Mouse (Mus musculus) lung, embryonic 15.5 days (tissue): ENCODE measurements around the gene Ckmt2. TPM values are rescaled to one million over a fixed set of nuclear protein-coding genes. Genes with fewer than 3 reads are reported as not detected.

Experiments
- ATAC-seq: fragments of 200-750 bp; cut with Nextera tagmentation; 2 replicates; pipeline ENCODE4 v1.8.0; 2017; ENCODE audit warnings: moderate number of reproducible peaks, borderline replicate concordance; ENCODE audit not compliant: low FRiP score, low TSS enrichment; ENCODE audit errors: extremely low read depth
- H3K27ac ChIP-seq: fragments of 300-500 bp; sonication (generic); 2 replicates; pipeline ENCODE4 v1.5.1; 2015; ENCODE audit warnings: moderate library complexity, mild to moderate bottlenecking, inconsistent platforms
- H3K27me3 ChIP-seq: fragments of 300-500 bp; sonication (generic); 2 replicates; pipeline ENCODE4 v1.6.1; 2015; ENCODE audit warnings: inconsistent platforms
- H3K36me3 ChIP-seq: fragments of 300-500 bp; sonication (generic); 2 replicates; pipeline ENCODE4 v1.6.1; 2015; ENCODE audit warnings: inconsistent platforms
- H3K4me1 ChIP-seq: fragments of 300-500 bp; sonication (generic); 2 replicates; pipeline ENCODE4 v1.6.1; 2015; ENCODE audit warnings: inconsistent platforms
- H3K4me2 ChIP-seq: fragments of 300-500 bp; sonication (generic); 2 replicates; pipeline ENCODE4 v1.6.1; 2015; ENCODE audit warnings: inconsistent platforms, mild to moderate bottlenecking, moderate library complexity
- H3K4me3 ChIP-seq: fragments of 300-500 bp; sonication (generic); 2 replicates; pipeline ENCODE4 v1.5.1; 2015; ENCODE audit warnings: mild to moderate bottlenecking, inconsistent platforms
- H3K9ac ChIP-seq: fragments of 300-500 bp; sonication (generic); 2 replicates; pipeline ENCODE4 v1.6.1; 2015; ENCODE audit warnings: inconsistent platforms
- H3K9me3 ChIP-seq: fragments of 300-500 bp; sonication (generic); 2 replicates; pipeline ENCODE4 v1.6.1; 2016; ENCODE audit warnings: inconsistent platforms
- WGBS: fragments of 180-500 bp; shearing (Covaris S2); methylation state at CpG from one replicate; pipeline ENCODE4 v1.1.7; 2015; 5-methylcytosine and 5-hydroxymethylcytosine counted together
- polyA plus RNA-seq: library from polyadenylated mRNA; unstranded; fragments of >200 nt; fragmentation: Nextera tagmentation; extraction: Ambion mirVana; gene quantifications from 2 replicates; pipeline ENCODE4 v1.2.1, GENCODE M21; 2015

Ckmt2 gene
- polyA plus RNA-seq, 1 experiment from 2014 or later = 1.1 TPM

DNA sequence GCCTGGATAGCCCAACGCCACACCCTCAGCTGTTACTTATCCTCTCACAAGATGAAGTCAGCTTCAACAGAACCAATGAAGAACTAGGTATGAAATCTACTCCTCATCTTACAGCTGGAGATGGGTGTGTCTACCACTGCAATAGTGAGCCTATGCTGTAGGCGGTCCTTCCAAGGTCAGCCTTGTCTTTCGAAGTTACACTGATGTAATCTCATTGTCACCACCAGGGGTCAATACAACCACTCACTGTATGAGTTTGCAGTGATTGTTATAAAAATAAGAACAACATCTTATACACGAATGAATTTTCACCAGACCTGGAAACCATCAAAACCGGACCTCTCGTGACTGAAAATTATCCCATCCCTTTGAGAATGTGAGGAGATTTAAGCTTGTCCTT, 16.4 kb upstream of the Ckmt2 start:
- no peak overlapping the region for H3K4me3 ChIP-seq
- H3K27ac ChIP-seq = no peak overlapping the region
- no peak for ATAC-seq

GRCm38 (mm10) chr13:91890031-91890619, 13.4 kb upstream of the Ckmt2 start:
- H3K36me3 ChIP-seq = no peaks in the 10 kb centered on the region
- WGBS = 88% methylated on average over 6 of the region's 6 CpGs
- no peak overlapping the region for H3K4me2 ChIP-seq
- H3K9ac ChIP-seq = no peak overlapping the region
- H3K27me3 ChIP-seq = no peaks in the 10 kb centered on the region
- no peaks in the 10 kb centered on the region for H3K4me1 ChIP-seq
- no peak overlapping the region for H3K4me3 ChIP-seq
- ATAC-seq = no peak
- no peak overlapping the region for H3K27ac ChIP-seq
- H3K9me3 ChIP-seq = no peaks in the 10 kb centered on the region

More for the DNA sequence above, 16.4 kb upstream of the Ckmt2 start:
- Histone ChIP-seq H3K9me3 (no peaks in the 10 kb centered on the region), H3K27me3 (no peaks in the 10 kb centered on the region), H3K36me3 (no peaks in the 10 kb centered on the region), H3K9ac (no peak overlapping the region), H3K4me1 (no peaks in the 10 kb centered on the region), H3K4me2 (no peak overlapping the region)
- WGBS = 66% methylated on average over 6 of the region's 6 CpGs

- Histone ChIP-seq H3K4me2 (no peak overlapping the region), H3K36me3 (no peaks in the 10 kb centered on the region), H3K9me3 (no peaks in the 10 kb centered on the region), H3K4me3 (no peak overlapping the region), H3K27ac (no peak overlapping the region), H3K9ac (no peak overlapping the region), H3K4me1 (no peaks in the 10 kb centered on the region), H3K27me3 (no peaks in the 10 kb centered on the region)
- 68% methylated on average over 5 of the region's 5 CpGs for WGBS
- ATAC-seq = no peak
Measured at GRCm38 (mm10) chr13:91884714-91885386, 8.2 kb upstream of the Ckmt2 start.

DNA sequence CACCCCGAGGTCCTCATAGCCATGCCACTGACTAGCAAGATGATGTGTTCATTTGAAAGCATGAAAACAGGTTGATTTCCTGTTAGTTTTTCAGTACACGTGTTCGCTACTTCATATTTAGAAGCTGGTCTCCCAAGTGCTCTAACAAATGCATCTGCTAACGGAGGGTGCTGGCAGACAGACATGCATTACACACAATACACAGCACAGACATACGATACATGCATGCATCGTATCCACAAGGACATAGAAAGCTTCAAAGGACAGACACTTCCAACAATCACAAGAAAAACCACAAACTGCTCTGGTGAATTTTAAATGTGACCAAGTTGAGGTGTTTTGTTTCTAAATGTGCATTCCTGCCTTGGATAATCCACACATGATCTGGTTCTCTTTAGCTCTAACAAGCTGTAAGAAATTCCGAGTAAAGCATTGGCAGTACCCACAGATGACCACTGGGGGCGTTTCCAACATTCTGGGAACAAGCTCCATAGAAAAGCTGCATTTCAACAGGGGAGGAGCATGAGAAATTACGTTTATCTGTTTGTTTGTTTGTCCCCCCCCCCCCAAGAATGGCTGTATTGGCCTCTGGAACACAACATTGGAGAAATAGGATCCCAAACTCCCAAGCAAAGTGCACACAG, 5.3 kb upstream of the Ckmt2 start:
- 61% methylated on average over 9 of the region's 9 CpGs for WGBS
- Histone ChIP-seq H3K4me2 (no peak overlapping the region), H3K36me3 (no peaks in the 10 kb centered on the region), H3K4me1 (no peaks in the 10 kb centered on the region), H3K9ac (no peak overlapping the region), H3K9me3 (no peaks in the 10 kb centered on the region), H3K27ac (no peak overlapping the region), H3K4me3 (no peak overlapping the region), H3K27me3 (no peaks in the 10 kb centered on the region)
- ATAC-seq = no peak

DNA sequence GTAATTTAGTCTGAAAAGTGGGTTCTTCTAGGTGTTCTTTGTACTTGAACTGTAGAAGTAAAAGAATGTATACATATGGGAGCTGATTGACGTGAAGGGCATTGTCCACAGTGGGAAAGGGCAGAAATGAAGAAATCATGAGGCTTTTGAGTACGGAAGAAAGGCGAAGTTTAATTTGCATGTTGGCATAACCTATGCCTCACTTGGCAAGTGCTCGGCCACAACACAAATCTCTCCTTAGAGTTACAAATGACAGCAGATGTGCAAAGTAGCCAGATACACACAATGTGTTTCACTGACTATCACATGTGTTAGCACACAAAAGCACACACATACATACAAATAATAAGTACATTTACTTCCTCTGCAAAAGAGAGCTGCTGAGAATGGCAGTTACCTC, 3.6 kb upstream of the Ckmt2 start:
- no peak for ATAC-seq
- no peaks in the 10 kb centered on the region for H3K27me3 ChIP-seq
- WGBS = 86% methylated on average over 4 of the region's 4 CpGs
- no peaks in the 10 kb centered on the region for H3K4me1 ChIP-seq
- no peak overlapping the region for H3K9ac ChIP-seq
- H3K4me3 ChIP-seq = no peak overlapping the region
- no peaks in the 10 kb centered on the region for H3K36me3 ChIP-seq
- H3K4me2 ChIP-seq = no peak overlapping the region
- H3K27ac ChIP-seq = no peak overlapping the region
- H3K9me3 ChIP-seq = no peaks in the 10 kb centered on the region

DNA sequence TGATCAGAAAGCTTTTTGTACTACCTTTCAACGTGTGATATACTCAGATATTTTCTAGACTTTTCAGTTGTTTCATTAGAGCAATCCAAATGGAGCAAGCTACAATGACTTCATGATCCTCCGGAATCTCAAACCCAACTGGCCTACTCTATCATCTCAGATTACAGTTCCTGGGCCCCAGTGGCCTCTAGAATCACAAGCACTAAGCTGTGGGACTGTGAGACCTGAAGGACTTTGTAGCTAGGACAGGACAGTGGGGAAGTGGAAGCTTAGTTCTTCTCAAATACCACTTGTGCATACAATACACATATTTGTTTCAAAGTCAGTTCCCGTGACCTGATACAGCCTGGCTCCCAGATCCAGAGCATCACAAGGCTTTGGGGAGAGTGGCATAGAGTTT, 1.3 kb upstream of the Ckmt2 start:
- Histone ChIP-seq H3K4me3 (no peak overlapping the region), H3K9ac (no peak overlapping the region), H3K27me3 (no peaks in the 10 kb centered on the region), H3K36me3 (no peaks in the 10 kb centered on the region), H3K4me1 (no peaks in the 10 kb centered on the region), H3K27ac (no peak overlapping the region), H3K9me3 (no peaks in the 10 kb centered on the region), H3K4me2 (no peak overlapping the region)
- no peak for ATAC-seq
- WGBS = 69% methylated on average over 3 of the region's 3 CpGs

- no peak overlapping the region for H3K9ac ChIP-seq
- no peak overlapping the region for H3K27ac ChIP-seq
- no peaks in the 10 kb centered on the region for H3K4me1 ChIP-seq
- ATAC-seq = no peak
- 64% methylated on average over 10 of the region's 10 CpGs for WGBS
- H3K9me3 ChIP-seq = no peaks in the 10 kb centered on the region
- H3K36me3 ChIP-seq = no peaks in the 10 kb centered on the region
- H3K4me3 ChIP-seq = no peak overlapping the region
- H3K27me3 ChIP-seq = no peaks in the 10 kb centered on the region
- no peak overlapping the region for H3K4me2 ChIP-seq
Measured at GRCm38 (mm10) chr13:91877350-91877749, 665 bp upstream of the Ckmt2 start.

GRCm38 (mm10) chr13:91875581-91875980, 1.1 kb downstream of the Ckmt2 start:
- WGBS = 28% methylated on average over 2 of the region's 2 CpGs
- H3K4me3 ChIP-seq = no peak overlapping the region
- H3K36me3 ChIP-seq = no peaks in the 10 kb centered on the region
- no peaks in the 10 kb centered on the region for H3K4me1 ChIP-seq
- H3K27ac ChIP-seq = no peak overlapping the region
- no peak for ATAC-seq
- H3K27me3 ChIP-seq = no peaks in the 10 kb centered on the region
- H3K4me2 ChIP-seq = no peak overlapping the region
- no peaks in the 10 kb centered on the region for H3K9me3 ChIP-seq
- H3K9ac ChIP-seq = no peak overlapping the region

DNA sequence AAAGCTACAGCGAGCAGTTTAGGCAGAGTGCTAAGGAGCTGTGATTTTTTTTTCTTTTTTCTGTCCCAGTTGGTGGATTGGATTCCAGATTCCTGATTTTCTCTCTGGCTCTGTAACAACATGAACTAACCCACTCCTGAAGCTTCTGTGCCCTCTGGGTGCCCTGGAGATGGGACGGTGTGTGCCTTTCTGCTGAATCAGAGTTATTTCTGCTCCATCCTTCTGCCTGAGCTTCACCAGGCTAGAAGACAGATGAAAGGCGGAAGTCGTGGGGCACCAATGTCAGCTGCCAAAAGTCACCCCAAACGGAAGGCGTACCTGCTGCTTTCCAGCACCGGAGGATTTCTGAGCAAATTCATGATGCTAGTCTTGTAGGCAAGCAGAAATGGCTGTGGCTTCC, 2.1 kb downstream of the Ckmt2 start:
- ATAC-seq = no peak
- no peaks in the 10 kb centered on the region for H3K4me1 ChIP-seq
- 76% methylated on average over 7 of the region's 7 CpGs for WGBS
- H3K9ac ChIP-seq = no peak overlapping the region
- H3K9me3 ChIP-seq = no peaks in the 10 kb centered on the region
- no peak overlapping the region for H3K4me3 ChIP-seq
- H3K4me2 ChIP-seq = no peak overlapping the region
- no peaks in the 10 kb centered on the region for H3K27me3 ChIP-seq
- H3K36me3 ChIP-seq = no peaks in the 10 kb centered on the region
- H3K27ac ChIP-seq = no peak overlapping the region

GRCm38 (mm10) chr13:91873734-91874329, 2.9 kb downstream of the Ckmt2 start:
- 45% methylated on average over 7 of the region's 7 CpGs for WGBS
- no peaks in the 10 kb centered on the region for H3K9me3 ChIP-seq
- no peaks in the 10 kb centered on the region for H3K27me3 ChIP-seq
- H3K27ac ChIP-seq = no peak overlapping the region; the same call in 1 of the 2 replicates
- H3K9ac ChIP-seq = no peak overlapping the region
- no peaks in the 10 kb centered on the region for H3K4me1 ChIP-seq
- no peaks in the 10 kb centered on the region for H3K36me3 ChIP-seq
- no peak for ATAC-seq
- no peak overlapping the region for H3K4me3 ChIP-seq
- H3K4me2 ChIP-seq = no peak overlapping the region

DNA sequence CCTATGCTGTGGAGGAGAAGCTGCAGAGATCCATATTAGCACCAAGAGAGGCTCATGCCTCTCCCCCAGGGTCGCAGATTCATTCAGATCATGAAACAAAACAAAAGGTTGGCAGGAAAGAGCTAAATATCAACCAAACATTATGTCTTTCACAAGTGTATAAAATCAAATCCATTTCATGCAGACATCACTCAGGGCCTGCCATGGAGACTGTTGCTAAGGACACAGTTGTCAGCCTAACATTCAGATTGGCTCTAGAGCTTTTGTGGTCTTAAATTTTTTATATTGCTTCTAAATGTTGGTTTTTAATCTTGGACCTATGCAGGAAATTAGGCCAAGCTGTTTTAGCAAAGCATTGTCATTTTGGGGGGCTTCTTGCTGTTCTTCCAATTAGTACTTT, 8.1 kb downstream of the Ckmt2 start:
- no peak overlapping the region for H3K4me2 ChIP-seq
- no peaks in the 10 kb centered on the region for H3K9me3 ChIP-seq
- H3K4me3 ChIP-seq = no peak overlapping the region
- no peaks in the 10 kb centered on the region for H3K4me1 ChIP-seq
- H3K27ac ChIP-seq = no peak overlapping the region
- H3K27me3 ChIP-seq = no peaks in the 10 kb centered on the region
- no peak overlapping the region for H3K9ac ChIP-seq
- ATAC-seq = no peak
- no peaks in the 10 kb centered on the region for H3K36me3 ChIP-seq
- WGBS = 81% methylated on average over 1 of the region's 1 CpGs

DNA sequence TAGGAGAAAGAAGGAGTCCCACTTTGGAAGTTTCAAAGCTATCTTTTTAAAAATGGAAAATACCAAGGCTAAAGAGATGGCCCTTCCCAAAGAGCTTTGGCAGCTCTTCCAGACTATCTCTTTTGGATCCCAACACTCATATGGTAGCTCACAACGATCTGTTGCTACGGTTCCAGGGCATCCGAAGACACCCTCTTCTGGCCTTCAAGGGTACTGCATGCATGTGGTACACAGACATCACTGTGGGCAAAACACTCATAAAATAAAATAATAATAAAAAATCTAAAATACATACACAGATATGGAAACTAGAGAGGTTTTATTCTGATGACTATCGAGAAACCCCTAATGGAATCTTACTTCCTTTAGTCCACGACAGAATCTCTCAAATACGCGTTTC, 17.9 kb downstream of the Ckmt2 start:
- no peaks in the 10 kb centered on the region for H3K36me3 ChIP-seq
- H3K27ac ChIP-seq = no peak overlapping the region
- 72% methylated on average over 7 of the region's 7 CpGs for WGBS

More for the DNA sequence above, 17.9 kb downstream of the Ckmt2 start:
- H3K9ac ChIP-seq = no peak overlapping the region
- no peak overlapping the region for H3K4me3 ChIP-seq
- H3K27me3 ChIP-seq = no peaks in the 10 kb centered on the region
- no peaks in the 10 kb centered on the region for H3K4me1 ChIP-seq
- no peaks in the 10 kb centered on the region for H3K9me3 ChIP-seq
- H3K4me2 ChIP-seq = no peak overlapping the region
- no peak for ATAC-seq
